Mouse (Mus musculus) cerebral cortex, adult 2 months (tissue): ENCODE measurements around the gene Akt3.

Source experiments
- WGBS: fragments of 180-500 bp; shearing (Covaris S2); methylation state at CpG from one replicate; pipeline ENCODE4 v1.1.7; 2018; 5-methylcytosine and 5-hydroxymethylcytosine counted together

The Akt3 gene

GRCm38 (mm10) chr1:177258034-177258342 is at the start of gene Akt3:
Akt3 (minus strand) TSS chr1:177258203.
- 2% methylated on average over 13 of the region's 32 CpGs for WGBS

- 28% methylated on average over 11 of the region's 11 CpGs for WGBS
Observed at GRCm38 (mm10) chr1:177307549-177307948, 49.5 kb upstream of the Akt3 start.

- WGBS, result 84% methylated on average over 1 of the region's 1 CpGs
Observed at GRCm38 (mm10) chr1:177298231-177298630, 40.2 kb upstream of the Akt3 start.

DNA sequence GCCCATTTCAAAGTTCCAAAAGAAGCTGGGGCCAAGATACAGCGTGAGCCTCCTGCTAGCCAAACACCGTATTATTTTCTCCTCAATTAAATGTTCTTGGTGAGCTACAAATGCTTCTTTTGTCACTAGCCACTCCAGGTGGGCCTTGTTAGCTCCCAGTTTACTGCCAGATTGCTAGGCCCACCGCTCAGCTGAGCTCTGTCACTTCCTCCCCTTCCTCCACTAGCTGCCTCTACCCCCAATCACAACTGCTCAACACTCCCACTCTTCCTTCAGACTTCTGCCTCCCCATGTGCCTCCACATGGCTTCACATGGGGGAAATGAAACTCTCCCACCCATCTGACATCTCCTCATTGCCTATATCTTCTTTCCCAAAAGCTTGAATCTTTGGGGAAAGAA is 28.8 kb upstream of the Akt3 start:
- 36% methylated on average over 3 of the region's 3 CpGs for WGBS

- WGBS, result 91% methylated on average over 5 of the region's 5 CpGs
Observed at GRCm38 (mm10) chr1:177277361-177277760, 19.4 kb upstream of the Akt3 start.

DNA sequence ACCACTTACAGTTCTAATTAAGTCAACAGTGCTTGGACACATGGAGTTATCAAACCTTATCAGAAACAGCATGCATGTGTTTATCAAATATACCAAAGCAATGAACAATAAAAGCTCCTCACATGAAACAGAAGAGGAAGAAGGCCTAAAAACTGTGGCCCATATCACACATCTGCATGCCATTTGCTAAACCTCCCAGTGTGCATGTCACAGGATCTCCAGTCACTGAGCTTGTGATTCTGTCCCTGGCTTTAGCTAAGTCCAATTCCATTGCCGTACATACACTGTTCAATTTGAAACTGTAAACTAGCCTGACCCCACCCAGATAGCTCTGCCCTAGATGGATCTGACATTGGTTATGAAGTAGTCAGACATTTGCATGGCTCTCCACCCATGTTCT is 9.6 kb upstream of the Akt3 start:
- WGBS, result 91% methylated on average over 1 of the region's 1 CpGs

DNA sequence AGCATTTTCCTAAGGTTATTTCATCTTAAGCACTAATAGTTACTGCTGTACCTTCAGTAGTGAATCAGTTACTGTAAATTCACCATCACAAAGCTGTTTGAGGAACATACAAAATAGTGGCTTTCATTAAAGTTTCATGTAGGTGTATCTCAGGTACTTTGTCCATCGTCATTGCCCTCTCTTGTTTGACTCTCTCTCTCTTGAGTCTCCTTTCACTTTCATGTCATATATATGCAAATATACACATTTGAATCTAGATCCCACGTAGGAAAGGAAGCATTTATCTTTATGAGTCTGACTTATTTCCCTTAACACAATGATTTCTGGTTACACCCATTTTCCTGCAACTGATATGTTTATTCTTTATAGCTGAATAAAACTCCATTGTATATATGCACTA is 4.9 kb upstream of the Akt3 start:
- WGBS, result 81% methylated on average over 2 of the region's 2 CpGs

GRCm38 (mm10) chr1:177260796-177261195 is 2.8 kb upstream of the Akt3 start:
- whole genome bisulfite sequencing, result 63% methylated on average over 4 of the region's 4 CpGs

- 22% methylated on average over 16 of the region's 16 CpGs for WGBS
Observed at GRCm38 (mm10) chr1:177259038-177259600, 1.1 kb upstream of the Akt3 start.

- WGBS, result 2% methylated on average over 59 of the region's 86 CpGs
Observed at GRCm38 (mm10) chr1:177258343-177259037, 487 bp upstream of the Akt3 start.

DNA sequence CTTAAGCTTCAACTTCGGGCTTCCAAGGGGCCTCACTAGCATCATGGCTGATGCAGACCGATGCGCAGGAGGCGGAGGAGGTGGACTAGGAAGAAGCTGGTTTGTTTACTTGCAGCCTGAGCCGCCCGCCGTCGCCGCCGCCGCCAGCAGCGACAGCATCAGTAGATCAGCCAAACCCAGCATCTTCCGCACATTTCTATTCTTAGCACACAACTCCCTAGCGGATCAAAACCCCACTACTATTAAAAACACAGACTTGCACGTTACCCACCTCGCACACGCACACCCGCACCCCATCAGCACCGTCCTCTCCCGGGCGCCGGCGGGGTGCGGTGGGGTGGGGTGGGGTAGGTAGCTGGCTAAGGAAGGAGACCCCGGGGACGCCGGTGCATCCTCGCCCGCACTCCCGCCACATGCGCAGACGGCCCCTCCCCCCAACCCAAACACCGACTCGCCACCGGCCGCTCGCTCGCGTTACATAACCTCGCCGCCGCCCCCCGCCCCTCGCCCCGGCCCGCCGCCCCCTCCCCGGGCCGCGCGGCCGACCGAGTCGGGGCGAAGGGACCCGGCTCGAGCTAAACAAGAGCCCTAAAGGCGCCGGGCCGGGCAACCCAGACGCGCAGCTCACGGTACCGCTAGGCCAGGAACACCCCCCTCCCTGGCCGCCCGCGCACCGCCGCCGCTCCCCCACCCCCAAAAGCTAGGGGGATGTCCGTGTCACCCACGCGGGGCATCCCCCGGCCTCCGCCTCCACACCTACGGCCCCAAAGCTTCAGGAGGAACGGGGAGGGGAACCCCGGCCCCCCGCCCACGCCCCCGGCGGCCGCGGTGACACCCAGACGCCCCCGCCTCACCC is 597 bp downstream of the Akt3 start:
- WGBS, result under 1% methylated on average over 82 of the region's 86 CpGs

GRCm38 (mm10) chr1:177248638-177249037 is 9.4 kb downstream of the Akt3 start:
- WGBS, result 42% methylated on average over 4 of the region's 4 CpGs

DNA sequence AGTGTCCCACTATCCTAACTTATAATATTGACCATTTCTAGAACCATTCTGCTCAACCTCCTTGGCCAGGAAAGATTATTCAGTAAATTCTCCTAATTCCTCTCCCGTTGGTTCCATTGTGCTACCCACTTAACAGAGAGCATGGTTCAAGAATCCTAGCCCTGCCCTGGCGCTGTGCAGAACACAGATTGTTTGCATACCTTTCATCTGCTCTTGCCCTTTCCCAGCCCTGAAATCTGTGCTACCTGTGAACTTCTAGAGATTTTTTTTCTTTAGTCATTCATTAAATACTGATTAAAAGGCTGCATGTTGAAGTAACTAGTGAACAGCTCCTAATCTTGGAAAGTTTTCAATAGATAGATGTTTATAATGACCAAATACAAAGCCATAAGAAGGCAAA is 19.6 kb downstream of the Akt3 start:
- WGBS, result 82% methylated on average over 2 of the region's 2 CpGs

DNA sequence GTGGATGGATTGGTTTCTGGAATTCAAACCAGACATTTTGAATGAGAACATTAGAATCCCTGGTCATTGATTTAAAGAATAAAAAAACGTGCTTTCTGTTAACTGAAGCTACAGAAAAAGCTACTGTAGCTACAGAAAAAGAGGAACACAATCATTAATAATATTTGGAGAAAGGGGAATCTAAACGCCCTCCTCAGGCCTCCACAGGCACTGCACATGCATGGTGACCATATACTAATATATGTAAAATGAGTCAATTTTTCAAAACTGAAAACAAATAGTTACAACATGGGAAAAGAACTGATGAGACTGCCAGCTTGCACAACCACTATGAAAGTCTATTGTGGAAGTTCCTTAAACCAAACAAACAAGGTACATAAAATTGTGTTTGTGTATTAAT is 21.3 kb downstream of the Akt3 start:
- WGBS, result 61% methylated on average over 2 of the region's 2 CpGs

DNA sequence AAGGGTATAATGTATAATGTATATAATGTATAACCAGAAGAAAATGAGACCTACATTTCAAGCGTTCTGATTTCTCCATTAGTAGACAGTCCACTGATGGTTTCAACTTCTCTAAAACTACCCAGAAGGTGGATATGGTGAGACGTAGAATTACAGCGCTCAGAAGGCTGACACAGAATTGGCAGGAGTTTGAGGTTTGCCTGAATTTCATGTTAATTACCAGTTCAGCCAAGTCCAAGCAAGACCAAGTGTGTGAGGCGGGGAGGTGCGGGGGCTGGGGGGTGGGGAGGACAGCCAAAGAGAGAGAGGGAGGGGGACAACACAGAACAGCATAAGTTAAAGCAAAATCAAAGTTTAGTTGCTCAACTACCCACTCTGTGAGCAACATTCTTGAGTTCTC is 23.5 kb downstream of the Akt3 start:
- WGBS, result 47% methylated on average over 5 of the region's 5 CpGs

- WGBS, result 40% methylated on average over 1 of the region's 1 CpGs
Observed at GRCm38 (mm10) chr1:177198978-177199377, 59.0 kb downstream of the Akt3 start.

GRCm38 (mm10) chr1:177194324-177194723 is 63.7 kb downstream of the Akt3 start:
- 27% methylated on average over 1 of the region's 1 CpGs for WGBS

DNA sequence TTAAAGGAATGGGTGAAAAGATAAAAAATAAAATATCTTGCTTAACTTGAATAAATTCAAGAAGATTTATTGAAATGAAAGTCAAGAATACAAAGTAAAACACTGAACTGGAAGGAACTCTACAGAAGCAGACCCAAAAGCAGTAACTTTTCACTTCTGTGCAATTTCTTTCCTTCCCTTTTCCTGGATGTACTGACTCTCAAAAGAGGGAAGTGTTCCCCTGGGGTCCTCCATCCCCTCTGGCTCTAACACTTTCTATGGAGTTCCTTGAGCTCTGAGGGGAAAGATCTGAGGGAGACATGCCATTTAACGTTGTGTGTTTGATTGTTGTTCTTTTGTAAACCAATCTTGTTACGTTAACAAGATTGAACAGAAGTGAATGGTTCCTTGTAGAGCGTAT is 66.4 kb downstream of the Akt3 start:
- 57% methylated on average over 3 of the region's 3 CpGs for WGBS

DNA sequence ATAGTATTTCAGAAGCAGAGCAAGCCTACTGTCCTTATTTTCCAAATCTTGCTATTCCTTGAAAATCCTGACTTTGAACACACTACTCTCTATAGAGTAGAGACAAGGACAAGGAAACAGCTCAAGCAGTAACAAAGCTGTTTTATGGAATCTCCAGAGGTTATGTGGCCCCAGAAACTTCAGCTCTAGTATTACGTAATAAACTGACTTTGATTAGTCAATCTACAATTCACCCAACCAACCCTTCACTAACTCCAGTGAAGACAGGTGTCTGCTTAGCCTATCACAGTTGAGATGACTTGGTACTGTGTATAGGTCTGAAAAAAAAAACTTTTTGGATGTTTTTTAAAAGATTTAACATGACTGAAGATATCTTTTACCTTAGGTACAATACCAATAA is 67.6 kb downstream of the Akt3 start:
- WGBS, result 98% methylated on average over 1 of the region's 1 CpGs

DNA sequence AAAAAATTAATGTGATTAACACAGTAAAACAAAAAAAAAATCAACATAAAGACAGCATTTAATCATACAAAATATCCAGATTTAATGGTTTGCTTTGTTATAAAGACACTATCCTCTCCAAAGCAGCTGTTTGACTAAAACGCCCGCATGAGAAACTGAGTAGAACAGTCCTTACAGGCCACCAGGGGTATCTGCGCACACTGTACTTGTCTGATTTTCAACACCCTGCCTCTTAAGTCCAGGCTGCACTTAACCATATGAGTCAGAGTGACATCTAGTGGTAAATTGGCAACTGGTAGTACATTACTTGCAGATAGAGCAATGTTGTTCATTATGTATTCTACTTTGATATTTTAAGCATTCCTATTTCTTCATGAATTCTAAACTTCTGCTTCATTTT is 69.3 kb downstream of the Akt3 start:
- WGBS, result 17% methylated on average over 3 of the region's 3 CpGs

DNA sequence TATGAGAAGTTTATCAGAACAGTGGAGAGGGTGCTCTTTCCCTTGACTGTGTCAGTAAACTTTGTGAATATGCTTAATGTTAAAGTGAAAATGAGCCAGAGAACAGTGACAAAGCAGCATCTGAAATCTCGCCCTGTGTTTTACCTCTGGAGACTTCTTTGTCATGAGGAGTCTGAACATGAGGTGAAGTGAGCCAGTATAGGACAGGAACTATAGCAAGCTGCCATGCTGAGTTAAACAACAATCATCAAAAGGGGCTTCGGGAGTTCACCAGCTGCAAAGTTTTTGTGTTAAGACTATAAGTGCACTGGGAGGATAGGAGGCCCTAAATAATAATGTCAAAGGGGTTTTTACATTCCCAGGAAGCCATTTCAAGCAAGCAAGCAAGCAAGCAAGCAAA is 71.3 kb downstream of the Akt3 start:
- 64% methylated on average over 2 of the region's 2 CpGs for WGBS

- WGBS, result 88% methylated on average over 2 of the region's 2 CpGs
Observed at GRCm38 (mm10) chr1:177179635-177180034, 78.4 kb downstream of the Akt3 start.

GRCm38 (mm10) chr1:177165789-177166188 is 92.2 kb downstream of the Akt3 start:
- WGBS, result 47% methylated on average over 2 of the region's 2 CpGs
